Mouse (Mus musculus) cerebral cortex, adult 2 months (tissue): ENCODE results near the gene Tmem144.

Experiments
- WGBS: fragments of 180-500 bp; shearing (Covaris S2); methylation state at CpG from one replicate; pipeline ENCODE4 v1.1.7; 2018; 5-methylcytosine and 5-hydroxymethylcytosine counted together

Gene Tmem144

GRCm38 (mm10) chr3:79808530-79809179 lies 43.9 kb downstream of the Tmem144 start:
- 66% methylated on average over 9 of the region's 9 CpGs for WGBS

- 88% methylated on average over 7 of the region's 7 CpGs for WGBS
Observed at GRCm38 (mm10) chr3:79800761-79801160, 51.8 kb downstream of the Tmem144 start.

- WGBS = 84% methylated on average over 6 of the region's 6 CpGs
Observed at GRCm38 (mm10) chr3:79792307-79792706, 60.3 kb downstream of the Tmem144 start.

GRCm38 (mm10) chr3:79790324-79790723 lies 62.2 kb downstream of the Tmem144 start:
- 54% methylated on average over 3 of the region's 3 CpGs for WGBS

- whole genome bisulfite sequencing = 75% methylated on average over 4 of the region's 4 CpGs
Observed at GRCm38 (mm10) chr3:79789554-79789953, 63.0 kb downstream of the Tmem144 start.

- WGBS = 79% methylated on average over 6 of the region's 6 CpGs
Observed at GRCm38 (mm10) chr3:79788959-79789358, 63.6 kb downstream of the Tmem144 start.

GRCm38 (mm10) chr3:79784362-79784736 lies 68.2 kb downstream of the Tmem144 start:
- 12% methylated on average over 11 of the region's 11 CpGs for WGBS

GRCm38 (mm10) chr3:79783630-79784361 lies 68.8 kb downstream of the Tmem144 start:
- WGBS = 47% methylated on average over 10 of the region's 10 CpGs

GRCm38 (mm10) chr3:79772701-79773100 lies 79.9 kb downstream of the Tmem144 start:
- 71% methylated on average over 2 of the region's 2 CpGs for WGBS
